Mouse (Mus musculus) liver, adult 2 months (tissue): ENCODE measurements at regions not wholly inside any gene's neighbourhood (a gene's known extent, or its start where the extent isn't known, plus 50 kb on each side); places are given as distances from the start of the nearest gene placed in this dataset.

Source experiments
- DNase-seq: peaks from one replicate; pipeline ENCODE4 v3.0.0-alpha.2; 2011; ENCODE audit warnings: low read depth, low spot score; ENCODE audit errors: extremely low read depth
- H3K27ac ChIP-seq: fragments of 200-500 bp; replicated peaks from 2 replicates; pipeline ENCODE4 v1.5.1; 2012; ENCODE audit warnings: low read depth, mild to moderate bottlenecking, control low read depth, inconsistent platforms, low read length; ENCODE audit not compliant: insufficient read depth
- H3K27me3 ChIP-seq: fragments of 200-500 bp; 2 replicates; pipeline ENCODE4 v1.6.1; 2012; ENCODE audit warnings: mild to moderate bottlenecking, moderate library complexity, low read length, inconsistent platforms; ENCODE audit not compliant: control insufficient read depth, insufficient read depth
- H3K36me3 ChIP-seq: fragments of 200-500 bp; 2 replicates; pipeline ENCODE4 v1.6.1; 2012; ENCODE audit warnings: low read length, inconsistent platforms; ENCODE audit not compliant: control insufficient read depth, insufficient read depth
- H3K4me1 ChIP-seq: fragments of 200-500 bp; 2 replicates; pipeline ENCODE4 v1.6.1; 2011; ENCODE audit warnings: low read length; ENCODE audit not compliant: control insufficient read depth, insufficient read depth
- H3K4me3 ChIP-seq: fragments of 200-500 bp; 2 replicates; pipeline ENCODE4 v1.5.1; 2011; ENCODE audit warnings: low read depth, mild to moderate bottlenecking, control low read depth, low read length, moderate library complexity; ENCODE audit not compliant: insufficient read depth
- H3K79me2 ChIP-seq: fragments of 200-500 bp; 2 replicates; pipeline ENCODE4 v1.6.1; 2012; ENCODE audit warnings: inconsistent platforms, mild to moderate bottlenecking, low read length, moderate library complexity; ENCODE audit not compliant: control insufficient read depth, insufficient read depth
- H3K9ac ChIP-seq: fragments of 200-500 bp; 2 replicates; pipeline ENCODE4 v1.6.1; 2012; ENCODE audit warnings: low read depth, mild to moderate bottlenecking, control low read depth, inconsistent platforms, low read length
- CTCF ChIP-seq: fragments of 200-500 bp; IDR thresholded peaks from 2 replicates; pipeline ENCODE4 v1.5.1; 2011; ENCODE audit warnings: low read depth, low read length, control low read depth
- POLR2A ChIP-seq: fragments of 200-500 bp; IDR thresholded peaks from 2 replicates; pipeline ENCODE4 v1.6.1; 2011; ENCODE audit warnings: low read length, control low read depth; ENCODE audit not compliant: insufficient read depth; ENCODE audit errors: extremely low read depth
- WGBS: fragments of 180-500 bp; shearing (Covaris S2); methylation state at CpG from one replicate; pipeline ENCODE4 v1.1.7; 2018; 5-methylcytosine and 5-hydroxymethylcytosine counted together

DNA sequence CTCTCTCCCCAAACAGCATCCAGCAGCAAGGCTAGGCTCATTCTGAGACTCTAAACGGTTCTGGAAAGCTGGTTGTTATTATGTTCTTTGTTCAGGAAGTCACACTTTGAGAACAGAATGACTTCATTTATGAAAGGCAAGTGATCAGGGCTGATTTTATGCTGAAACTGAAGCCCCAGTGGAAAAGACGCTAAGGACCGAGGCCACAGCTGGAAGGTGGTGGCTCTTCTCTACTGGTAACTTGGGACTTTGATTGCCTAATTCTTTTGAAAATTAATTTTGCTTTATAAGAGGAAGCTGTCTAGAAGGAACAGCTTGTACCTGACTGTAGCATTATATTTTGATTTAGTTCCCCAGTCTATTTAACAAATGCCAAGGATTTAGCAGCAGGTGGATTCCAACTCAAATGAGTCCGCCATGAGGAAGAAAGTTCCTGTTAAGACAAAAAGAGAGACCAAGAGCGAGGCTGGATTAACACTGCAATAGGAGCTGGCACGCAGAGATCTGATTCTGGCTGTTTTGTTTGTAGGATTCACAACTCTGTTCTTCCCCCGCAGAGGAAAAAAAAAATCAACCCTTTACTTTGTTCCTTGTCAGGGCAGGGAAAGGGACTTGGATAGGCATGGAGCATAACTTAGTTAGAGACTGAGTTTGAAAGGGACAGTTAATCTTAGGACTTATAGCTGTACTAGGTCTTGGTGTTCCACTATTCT lies 388.3 kb upstream of the Slc30a5 start:
- Histone ChIP-seq H3K36me3 (no peaks in the 10 kb centered on the region), H3K4me1 (peaks cover 5% of the 10 kb centered on the region; the same call in 1 of the 2 replicates), H3K79me2 (no peaks in the 10 kb centered on the region), H3K9ac (no peak overlapping the region), H3K27me3 (no peaks in the 10 kb centered on the region), H3K4me3 (no peak overlapping the region), H3K27ac (no peak overlapping the region)
- 86% methylated on average over 7 of the region's 7 CpGs for WGBS
- TF ChIP-seq CTCF (no peak), POLR2A (no peak)
- no peak for DNase-seq

DNA sequence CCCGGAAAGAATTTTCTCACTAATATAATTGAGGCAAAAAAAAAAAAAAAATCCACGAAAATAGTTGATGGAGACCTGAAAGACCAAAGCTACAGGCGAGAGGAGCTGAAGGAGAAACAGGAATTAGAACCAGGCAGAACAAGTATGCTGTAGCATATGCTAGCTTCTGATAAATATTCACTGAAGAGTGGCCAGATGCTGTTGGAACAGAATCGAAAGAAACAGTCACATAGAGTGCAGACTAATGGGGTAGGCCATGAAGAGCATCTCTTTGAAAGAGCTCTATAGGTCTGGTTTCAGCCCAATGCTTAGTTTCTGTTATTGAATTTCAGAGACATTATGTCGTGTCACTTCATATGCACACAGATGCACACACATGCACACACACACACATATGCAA lies 386.3 kb upstream of the Slc30a5 start:
- no peak overlapping the region for H3K9ac ChIP-seq
- no peaks in the 10 kb centered on the region for H3K79me2 ChIP-seq
- peaks cover 11% of the 10 kb centered on the region for H3K4me1 ChIP-seq
- 91% methylated on average over 5 of the region's 5 CpGs for WGBS
- TF ChIP-seq CTCF, result no peak
- no peak for TF ChIP-seq POLR2A
- no peaks in the 10 kb centered on the region for H3K36me3 ChIP-seq
- H3K27me3 ChIP-seq, result no peaks in the 10 kb centered on the region
- H3K27ac ChIP-seq, result no peak overlapping the region
- no peak overlapping the region for H3K4me3 ChIP-seq
- no peak for DNase-seq

DNA sequence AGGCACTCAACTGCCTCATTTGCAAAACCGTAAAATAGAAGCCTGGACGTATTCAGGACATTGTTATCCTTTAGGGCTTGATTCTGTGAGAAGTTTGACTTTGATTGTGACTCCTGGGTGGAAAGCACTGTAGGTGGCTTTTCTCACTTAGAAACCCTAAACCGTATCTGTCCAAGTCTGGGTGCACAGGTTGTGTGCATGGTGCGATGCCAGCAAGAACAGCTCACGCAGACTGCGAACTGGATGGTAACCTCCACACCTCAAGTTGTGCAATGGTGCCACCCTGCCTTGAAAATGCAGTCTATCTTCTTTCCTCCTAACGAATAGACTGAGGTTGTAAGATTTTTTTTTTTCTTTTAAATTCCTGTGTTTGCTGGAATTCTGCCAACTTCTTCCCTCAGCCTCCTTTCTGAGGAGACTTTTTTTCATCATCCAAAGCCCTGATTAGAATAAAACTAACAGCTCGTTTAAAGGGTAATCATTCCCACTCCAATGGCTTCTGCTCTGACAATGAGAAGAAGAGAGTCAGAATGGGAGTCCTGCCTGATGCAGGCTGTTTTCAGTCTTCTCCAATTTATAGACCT lies 383.8 kb upstream of the Slc30a5 start:
- H3K36me3 ChIP-seq, result no peaks in the 10 kb centered on the region
- peaks cover 11% of the 10 kb centered on the region for H3K4me1 ChIP-seq
- no peak overlapping the region for H3K4me3 ChIP-seq
- TF ChIP-seq POLR2A, result no peak
- TF ChIP-seq CTCF, result no peak
- no peaks in the 10 kb centered on the region for H3K79me2 ChIP-seq
- WGBS, result 47% methylated on average over 8 of the region's 8 CpGs
- DNase-seq, result peak; percentile 65
- no peak overlapping the region for H3K9ac ChIP-seq
- no peak overlapping the region for H3K27ac ChIP-seq
- no peaks in the 10 kb centered on the region; the same call in 1 of the 2 replicates for H3K27me3 ChIP-seq

DNA sequence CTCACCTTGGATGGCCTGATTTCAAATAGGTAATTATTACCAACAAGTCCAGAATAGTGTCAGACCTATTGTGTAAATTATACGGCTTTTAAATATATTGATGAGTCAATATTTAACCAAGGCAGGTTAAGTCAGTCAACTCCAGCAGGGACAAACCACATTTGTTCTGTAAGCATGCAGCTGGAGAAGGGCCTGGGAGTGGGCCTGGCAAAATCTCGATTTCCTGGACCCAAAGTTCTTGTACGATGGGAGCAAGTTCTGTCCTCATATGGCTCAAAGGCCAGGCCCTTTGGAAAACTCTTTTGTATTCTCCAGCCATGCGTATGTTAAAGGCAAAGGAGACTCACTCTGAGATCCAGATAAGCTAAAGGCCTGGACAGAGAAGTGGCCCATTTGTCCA lies 383.2 kb upstream of the Slc30a5 start:
- Histone ChIP-seq H3K4me3 (no peak overlapping the region), H3K27ac (no peak overlapping the region), H3K4me1 (peaks cover 11% of the 10 kb centered on the region), H3K79me2 (no peaks in the 10 kb centered on the region), H3K9ac (no peak overlapping the region), H3K27me3 (no peaks in the 10 kb centered on the region; the same call in 1 of the 2 replicates), H3K36me3 (no peaks in the 10 kb centered on the region)
- peak; percentile 90 for DNase-seq
- 22% methylated on average over 4 of the region's 4 CpGs for WGBS
- TF ChIP-seq CTCF, result no peak
- no peak for TF ChIP-seq POLR2A

DNA sequence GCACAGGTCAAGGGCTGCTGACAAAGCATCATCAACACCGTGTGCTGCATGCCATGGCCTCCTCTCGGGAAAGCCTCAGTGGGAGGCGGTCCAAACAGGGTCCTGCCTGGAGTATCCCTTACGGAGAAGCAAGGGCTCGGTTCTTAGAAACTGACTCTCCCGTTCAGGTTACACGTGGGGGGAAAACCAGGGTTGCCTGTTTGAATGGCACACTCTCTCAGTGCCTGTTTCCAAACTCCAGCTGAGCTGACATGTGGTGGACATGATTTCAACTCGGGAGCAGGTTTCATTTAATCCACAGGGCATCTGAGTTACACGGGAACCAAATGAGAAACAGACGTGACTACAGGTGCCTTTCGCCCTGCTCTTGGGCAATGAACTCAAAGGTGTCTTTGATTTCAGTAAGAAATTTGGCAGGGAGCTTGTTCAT lies 382.6 kb upstream of the Slc30a5 start:
- Histone ChIP-seq H3K27me3 (no peaks in the 10 kb centered on the region; the same call in 1 of the 2 replicates), H3K27ac (no peak overlapping the region; the same call in 1 of the 2 replicates), H3K4me1 (peaks cover 11% of the 10 kb centered on the region), H3K36me3 (no peaks in the 10 kb centered on the region), H3K4me3 (no peak overlapping the region), H3K79me2 (no peaks in the 10 kb centered on the region), H3K9ac (no peak overlapping the region)
- TF ChIP-seq POLR2A (no peak), CTCF (no peak)
- 44% methylated on average over 11 of the region's 11 CpGs for WGBS
- peak; percentile 88 for DNase-seq

DNA sequence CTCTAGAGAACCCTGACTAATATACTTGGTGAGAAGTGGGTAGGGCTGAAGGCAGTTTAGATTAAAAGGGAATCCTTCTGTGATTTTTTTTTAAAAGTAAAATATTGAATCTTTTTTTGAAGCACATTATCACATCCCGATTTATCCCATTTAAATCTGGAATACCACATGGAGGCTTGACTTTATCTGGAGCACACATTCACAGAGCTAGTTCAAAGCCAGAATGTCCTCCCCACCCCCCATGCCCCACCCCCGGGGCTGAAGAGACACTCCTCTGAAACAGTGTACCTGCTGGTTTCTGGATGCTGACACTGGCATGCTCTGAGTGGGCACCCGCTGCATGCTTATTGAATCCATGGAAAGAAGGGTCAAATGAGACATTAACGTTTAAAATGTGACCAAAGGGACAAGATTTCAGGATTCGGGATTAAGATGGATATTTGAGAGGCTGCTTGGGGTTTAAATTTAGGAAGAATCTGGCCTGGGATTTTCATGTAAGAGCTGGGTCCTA lies 382.0 kb upstream of the Slc30a5 start:
- 80% methylated on average over 5 of the region's 5 CpGs for WGBS
- peaks cover under 1% of the 10 kb centered on the region; the same call in 1 of the 2 replicates for H3K27me3 ChIP-seq
- H3K79me2 ChIP-seq, result no peaks in the 10 kb centered on the region
- no peak overlapping the region for H3K9ac ChIP-seq
- peak; percentile 5 for DNase-seq
- no peak for TF ChIP-seq CTCF
- H3K27ac ChIP-seq, result no peak overlapping the region
- H3K4me1 ChIP-seq, result peaks cover 11% of the 10 kb centered on the region
- H3K4me3 ChIP-seq, result no peak overlapping the region
- H3K36me3 ChIP-seq, result no peaks in the 10 kb centered on the region
